Mouse (Mus musculus): Measurements from ENCODE around the gene Retreg3. TPM values are rescaled to one million over a fixed set of nuclear protein-coding genes. Genes with fewer than 3 reads are reported as not detected.
A peak's percentile ranks its signal among the peaks of the same experiment; 100 is the strongest.

Gene Retreg3
- total and polyA plus RNA-seq, 3 experiments, result 17.0 to 23.4 TPM; not detected in 1

GRCm38 (mm10) chr11:101149178-101150105, 29.7 kb upstream of the Retreg3 start:
- Histone ChIP-seq H3K9ac (ENCODE audit: control insufficient read depth, low read depth, low read length, poor library complexity, severe bottlenecking) (no peak overlapping the region), H3K79me2 (ENCODE audit: control insufficient read depth, insufficient read depth, low read length, poor library complexity) (no peaks in the 10 kb centered on the region), H3K36me3 (ENCODE audit: control insufficient read depth in 1 of 2, insufficient read depth in 2 of 2, low read length in 2 of 2) (no peaks in the 10 kb centered on the region; a peak in 1 of 4 replicates), H3K27ac (ENCODE audit: control insufficient read depth, low read depth, low read length) (no peak overlapping the region), H3K4me1 (ENCODE audit: control insufficient read depth in 1 of 2, insufficient read depth in 2 of 2, low read length in 2 of 2) (peaks cover 3 to 9% of the 10 kb centered on the region in 2 experiments; a peak in 2 of 4 replicates), H3K9me3 (replicated peaks; ENCODE audit: insufficient read depth, low read length) (no peaks in the 10 kb centered on the region), H3K27me3 (ENCODE audit: control insufficient read depth in 1 of 2, insufficient read depth in 2 of 2, low read length in 2 of 2) (no peaks in the 10 kb centered on the region; a peak in 4 of 4 replicates), H3K4me3 (ENCODE audit: control insufficient read depth in 1 of 2, insufficient read depth in 1 of 2, low read depth in 2 of 2, low read length in 2 of 2) (no peak overlapping the region)
- peak; percentile 82 for DNase-seq (ENCODE audit: low read depth, low spot score)
- TF ChIP-seq EP300 (IDR thresholded peaks at IDR 0.05; ENCODE audit: low read depth in 1 of 2, low read length in 2 of 2), result peak in 1 of 2 experiments; percentile 14; a peak in 1 of 4 replicates
- no peak for TF ChIP-seq RCOR1 (IDR thresholded peaks at IDR 0.05; ENCODE audit: low read depth, low read length)
- TF ChIP-seq SMC3 (IDR thresholded peaks at IDR 0.05; ENCODE audit: low read depth, low read length), result no peak
- no peak for TF ChIP-seq POLR2AphosphoS2 (IDR thresholded peaks at IDR 0.05; ENCODE audit: low read length)
- TF ChIP-seq UBTF (IDR thresholded peaks at IDR 0.05; ENCODE audit: borderline replicate concordance, insufficient read depth, low read depth, low read length), result no peak
- TF ChIP-seq TBP (IDR thresholded peaks at IDR 0.05; ENCODE audit: low read depth, low read length), result 0 out of 2 replicates have a peak, but pooled peaks have one; percentile 39
- no peak for TF ChIP-seq MYB (IDR thresholded peaks at IDR 0.05; ENCODE audit: low read depth, low read length)
- TF ChIP-seq GATA1 (IDR thresholded peaks at IDR 0.05; ENCODE audit: low read depth, low read length), result no peak
- TF ChIP-seq ZMIZ1 (IDR thresholded peaks at IDR 0.05; ENCODE audit: low read depth, low read length), result no peak
- TF ChIP-seq ZNF384 (IDR thresholded peaks at IDR 0.05; ENCODE audit: low read depth, low read length), result 0 out of 2 replicates have a peak, but pooled peaks have one; percentile 12
- no peak for TF ChIP-seq RAD21 (IDR thresholded peaks at IDR 0.05; ENCODE audit: low read depth, low read length)

- no peak overlapping the region for H3K4me3 ChIP-seq (ENCODE audit: control insufficient read depth in 1 of 2, insufficient read depth in 1 of 2, low read depth in 2 of 2, low read length in 2 of 2)
- no peaks in the 10 kb centered on the region for H3K9me3 ChIP-seq (replicated peaks; ENCODE audit: insufficient read depth, low read length)
- DNase-seq (ENCODE audit: low read depth, low spot score), result no peak
- H3K79me2 ChIP-seq (ENCODE audit: control insufficient read depth, insufficient read depth, low read length, poor library complexity), result no peaks in the 10 kb centered on the region
- no peak overlapping the region for H3K27ac ChIP-seq (ENCODE audit: control insufficient read depth, low read depth, low read length)
- H3K4me1 ChIP-seq (ENCODE audit: control insufficient read depth in 1 of 2, insufficient read depth in 2 of 2, low read length in 2 of 2), result peaks cover 3 to 11% of the 10 kb centered on the region in 2 experiments; a peak in 2 of 4 replicates
- H3K27me3 ChIP-seq (ENCODE audit: control insufficient read depth in 1 of 2, insufficient read depth in 2 of 2, low read length in 2 of 2), result no peaks in the 10 kb centered on the region; a peak in 4 of 4 replicates
- TF ChIP-seq CHD1 (IDR thresholded peaks at IDR 0.05; ENCODE audit: low read depth, low read length) (no peak), RCOR1 (IDR thresholded peaks at IDR 0.05; ENCODE audit: low read depth, low read length) (no peak), NRF1 (IDR thresholded peaks at IDR 0.05; ENCODE audit: insufficient read depth, low read depth, low read length, poor library complexity, severe bottlenecking) (no peak), JUND (IDR thresholded peaks at IDR 0.05; ENCODE audit: low read depth, low read length) (no peak), ETS1 (IDR thresholded peaks at IDR 0.05; ENCODE audit: low read depth, low read length) (no peak), ZKSCAN1 (IDR thresholded peaks at IDR 0.05; ENCODE audit: low read depth, low read length) (no peak), GATA1 (IDR thresholded peaks at IDR 0.05; ENCODE audit: low read depth, low read length) (peak; percentile 68), BHLHE40 (IDR thresholded peaks at IDR 0.05; ENCODE audit: borderline replicate concordance, low read depth, low read length) (no peak)
- no peak overlapping the region for H3K9ac ChIP-seq (ENCODE audit: control insufficient read depth, low read depth, low read length, poor library complexity, severe bottlenecking)
- H3K36me3 ChIP-seq (ENCODE audit: control insufficient read depth in 1 of 2, insufficient read depth in 2 of 2, low read length in 2 of 2), result no peaks in the 10 kb centered on the region; a peak in 1 of 4 replicates
Measured at GRCm38 (mm10) chr11:101148751-101149150, 29.1 kb upstream of the Retreg3 start.

All from MEL (cell line).